Mouse (Mus musculus): ENCODE measurements around the gene Cnot10. TPM values are rescaled to one million over a fixed set of nuclear protein-coding genes. Genes with fewer than 3 reads are reported as not detected.

Cnot10 gene
- polyA plus RNA-seq, 1 experiment from 2014 or later, result 63.4 TPM

GRCm38 (mm10) chr9:114554355-114554979 is 85.5 kb downstream of the Cnot10 start:
- H3K9me3 ChIP-seq, result no peaks in the 10 kb centered on the region
- H3K4me2 ChIP-seq (replicated peaks), result no peak overlapping the region
- H3K4me3 ChIP-seq (replicated peaks), result no peak overlapping the region
- H3K4me1 ChIP-seq (replicated peaks), result peaks cover 14% of the 10 kb centered on the region
- H3K36me3 ChIP-seq, result no peaks in the 10 kb centered on the region
- peaks cover 17% of the 10 kb centered on the region for H3K27me3 ChIP-seq
- H3K9ac ChIP-seq (replicated peaks), result no peak overlapping the region
- peak; percentile 67 for ATAC-seq
- WGBS, result 52% methylated on average over 5 of the region's 5 CpGs
- no peak overlapping the region for H3K27ac ChIP-seq

GRCm38 (mm10) chr9:114553828-114554227 is 86.2 kb downstream of the Cnot10 start:
- Histone ChIP-seq H3K4me2 (replicated peaks) (no peak overlapping the region), H3K27me3 (peaks cover 11% of the 10 kb centered on the region), H3K27ac (no peak overlapping the region), H3K4me3 (replicated peaks) (no peak overlapping the region), H3K9ac (replicated peaks) (no peak overlapping the region), H3K9me3 (no peaks in the 10 kb centered on the region), H3K4me1 (replicated peaks) (peaks cover 19% of the 10 kb centered on the region), H3K36me3 (no peaks in the 10 kb centered on the region)
- ATAC-seq, result no peak

GRCm38 (mm10) chr9:114550033-114550432 is 90.0 kb downstream of the Cnot10 start:
- Histone ChIP-seq H3K36me3 (no peaks in the 10 kb centered on the region), H3K27ac (no peak overlapping the region), H3K4me2 (replicated peaks) (no peak overlapping the region), H3K9ac (replicated peaks) (no peak overlapping the region), H3K9me3 (no peaks in the 10 kb centered on the region), H3K4me1 (replicated peaks) (peaks cover 34% of the 10 kb centered on the region), H3K4me3 (replicated peaks) (no peak overlapping the region), H3K27me3 (0 out of 2 replicates have a peak, but pooled peaks cover 5% of the 10 kb centered on the region)
- no peak for ATAC-seq
- WGBS, result 20% methylated on average over 6 of the region's 6 CpGs

- no peaks in the 10 kb centered on the region for H3K36me3 ChIP-seq
- WGBS, result 12% methylated on average over 5 of the region's 5 CpGs
- peaks cover 34% of the 10 kb centered on the region for H3K4me1 ChIP-seq (replicated peaks)
- H3K27me3 ChIP-seq, result peaks cover 5% of the 10 kb centered on the region; the same call in 1 of the 2 replicates
- no peak overlapping the region for H3K27ac ChIP-seq
- H3K4me2 ChIP-seq (replicated peaks), result no peak overlapping the region
- no peak for ATAC-seq
- H3K9ac ChIP-seq (replicated peaks), result no peak overlapping the region
- H3K9me3 ChIP-seq, result no peaks in the 10 kb centered on the region
- no peak overlapping the region for H3K4me3 ChIP-seq (replicated peaks)
These were observed 90.9 kb downstream of the Cnot10 start for GRCm38 (mm10) chr9:114549117-114549516.

- Histone ChIP-seq H3K9ac (replicated peaks) (no peak overlapping the region), H3K4me1 (replicated peaks) (peaks cover 37% of the 10 kb centered on the region), H3K27ac (no peak overlapping the region), H3K27me3 (peaks cover 5% of the 10 kb centered on the region; the same call in 1 of the 2 replicates), H3K36me3 (no peaks in the 10 kb centered on the region), H3K9me3 (no peaks in the 10 kb centered on the region), H3K4me3 (replicated peaks) (no peak overlapping the region), H3K4me2 (replicated peaks) (no peak overlapping the region)
- no peak for ATAC-seq
- WGBS, result 36% methylated on average over 4 of the region's 4 CpGs
These were observed 91.5 kb downstream of the Cnot10 start for GRCm38 (mm10) chr9:114548496-114548895.

- no peaks in the 10 kb centered on the region for H3K36me3 ChIP-seq
- peaks cover 7% of the 10 kb centered on the region; the same call in 1 of the 2 replicates for H3K27me3 ChIP-seq
- no peak overlapping the region for H3K27ac ChIP-seq
- no peaks in the 10 kb centered on the region for H3K9me3 ChIP-seq
- peaks cover 37% of the 10 kb centered on the region for H3K4me1 ChIP-seq (replicated peaks)
- ATAC-seq, result no peak
- H3K4me3 ChIP-seq (replicated peaks), result no peak overlapping the region
- 26% methylated on average over 6 of the region's 6 CpGs for WGBS
- no peak overlapping the region for H3K9ac ChIP-seq (replicated peaks)
- no peak overlapping the region for H3K4me2 ChIP-seq (replicated peaks)
These were observed 92.3 kb downstream of the Cnot10 start for GRCm38 (mm10) chr9:114547643-114548077.

GRCm38 (mm10) chr9:114546765-114547164 is 93.2 kb downstream of the Cnot10 start:
- H3K4me2 ChIP-seq (replicated peaks), result no peak overlapping the region
- H3K36me3 ChIP-seq, result no peaks in the 10 kb centered on the region
- H3K4me3 ChIP-seq (replicated peaks), result no peak overlapping the region
- 72% methylated on average over 12 of the region's 12 CpGs for WGBS
- H3K9me3 ChIP-seq, result no peaks in the 10 kb centered on the region
- peaks cover 7% of the 10 kb centered on the region; the same call in 1 of the 2 replicates for H3K27me3 ChIP-seq
- no peak for ATAC-seq
- no peak overlapping the region for H3K27ac ChIP-seq
- H3K9ac ChIP-seq (replicated peaks), result no peak overlapping the region
- H3K4me1 ChIP-seq (replicated peaks), result peaks cover 37% of the 10 kb centered on the region

- Histone ChIP-seq H3K4me2 (replicated peaks) (no peak overlapping the region), H3K4me1 (replicated peaks) (peaks cover 34% of the 10 kb centered on the region), H3K36me3 (no peaks in the 10 kb centered on the region), H3K27ac (no peak overlapping the region), H3K27me3 (peaks cover 5% of the 10 kb centered on the region; the same call in 1 of the 2 replicates), H3K9ac (replicated peaks) (no peak overlapping the region), H3K4me3 (replicated peaks) (no peak overlapping the region), H3K9me3 (no peaks in the 10 kb centered on the region)
- no peak for ATAC-seq
- 35% methylated on average over 9 of the region's 9 CpGs for WGBS
These were observed 95.1 kb downstream of the Cnot10 start for GRCm38 (mm10) chr9:114544754-114545393.

- Histone ChIP-seq H3K9me3 (no peaks in the 10 kb centered on the region), H3K4me3 (replicated peaks) (no peak overlapping the region), H3K27ac (no peak overlapping the region), H3K27me3 (peaks cover 5% of the 10 kb centered on the region; the same call in 1 of the 2 replicates), H3K4me1 (replicated peaks) (peaks cover 30% of the 10 kb centered on the region), H3K4me2 (replicated peaks) (no peak overlapping the region), H3K9ac (replicated peaks) (no peak overlapping the region), H3K36me3 (no peaks in the 10 kb centered on the region)
- ATAC-seq, result no peak
- 70% methylated on average over 17 of the region's 17 CpGs for WGBS
These were observed 95.9 kb downstream of the Cnot10 start for GRCm38 (mm10) chr9:114543882-114544753.

- Histone ChIP-seq H3K4me3 (replicated peaks) (no peak overlapping the region), H3K4me1 (replicated peaks) (peaks cover 19% of the 10 kb centered on the region; the same call in 1 of the 2 replicates), H3K27ac (no peak overlapping the region), H3K27me3 (peaks cover 2% of the 10 kb centered on the region; the same call in 1 of the 2 replicates), H3K4me2 (replicated peaks) (no peak overlapping the region), H3K9me3 (no peaks in the 10 kb centered on the region), H3K36me3 (no peaks in the 10 kb centered on the region), H3K9ac (replicated peaks) (no peak overlapping the region)
- WGBS, result 22% methylated on average over 1 of the region's 1 CpGs
- ATAC-seq, result no peak
These were observed 98.7 kb downstream of the Cnot10 start for GRCm38 (mm10) chr9:114541279-114541741.

- Histone ChIP-seq H3K27me3 (peaks cover 2% of the 10 kb centered on the region; the same call in 1 of the 2 replicates), H3K9ac (replicated peaks) (no peak overlapping the region), H3K4me3 (replicated peaks) (no peak overlapping the region), H3K4me1 (replicated peaks) (peaks cover 11% of the 10 kb centered on the region; the same call in 1 of the 2 replicates), H3K9me3 (no peaks in the 10 kb centered on the region), H3K36me3 (no peaks in the 10 kb centered on the region), H3K27ac (no peak overlapping the region), H3K4me2 (replicated peaks) (no peak overlapping the region)
- ATAC-seq, result no peak
- 73% methylated on average over 7 of the region's 7 CpGs for WGBS
These were observed 100.9 kb downstream of the Cnot10 start for GRCm38 (mm10) chr9:114538996-114539563.

Measured in midbrain, embryonic 13.5 days (tissue).